Mouse (Mus musculus): ENCODE results near the gene Nisch.

The Nisch gene

GRCm38 (mm10) chr14:31216846-31217245, at the start of gene Nisch:
Nisch (minus strand) TSS chr14:31216946.
- DNase-seq, result no peak

- no peak for DNase-seq
Measured at GRCm38 (mm10) chr14:31260932-31261331, 44.2 kb upstream of the Nisch start.

- DNase-seq, result no peak
Measured at GRCm38 (mm10) chr14:31260374-31260773, 43.6 kb upstream of the Nisch start.

- peak; percentile 84 for DNase-seq
Measured at GRCm38 (mm10) chr14:31258476-31259050, 41.8 kb upstream of the Nisch start.

- DNase-seq, result no peak
Measured at GRCm38 (mm10) chr14:31252091-31252490, 35.3 kb upstream of the Nisch start.

- DNase-seq, result no peak
Measured at GRCm38 (mm10) chr14:31251626-31252025, 34.9 kb upstream of the Nisch start.

- peak; percentile 89 for DNase-seq
Measured at GRCm38 (mm10) chr14:31251084-31251604, 34.4 kb upstream of the Nisch start, which contains the start of the genes Phf7 and Bap1. Phf7 (minus strand) TSS chr14:31251317. Bap1 (plus strand) TSS chr14:31251450.

GRCm38 (mm10) chr14:31250222-31251083, 33.7 kb upstream of the Nisch start:
- DNase-seq, result no peak

GRCm38 (mm10) chr14:31248396-31248795, 31.6 kb upstream of the Nisch start:
- DNase-seq, result no peak

GRCm38 (mm10) chr14:31245946-31246345, 29.2 kb upstream of the Nisch start:
- DNase-seq, result no peak

- DNase-seq, result no peak
Measured at GRCm38 (mm10) chr14:31244777-31245176, 28.0 kb upstream of the Nisch start.

GRCm38 (mm10) chr14:31240528-31240927, 23.8 kb upstream of the Nisch start:
- no peak for DNase-seq

GRCm38 (mm10) chr14:31237101-31237882, 20.5 kb upstream of the Nisch start:
- DNase-seq, result no peak

GRCm38 (mm10) chr14:31233996-31234591, 17.3 kb upstream of the Nisch start:
- DNase-seq, result peak; percentile 45

GRCm38 (mm10) chr14:31233070-31233995, 16.6 kb upstream of the Nisch start:
- DNase-seq, result peak; percentile 63

- no peak for DNase-seq
Measured at GRCm38 (mm10) chr14:31232404-31233069, 15.8 kb upstream of the Nisch start.

GRCm38 (mm10) chr14:31230442-31230841, 13.7 kb upstream of the Nisch start:
- DNase-seq, result no peak

GRCm38 (mm10) chr14:31228234-31228633, 11.5 kb upstream of the Nisch start:
- peak; percentile 51 for DNase-seq

- DNase-seq, result no peak
Measured at GRCm38 (mm10) chr14:31226978-31227377, 10.2 kb upstream of the Nisch start.

- peak; percentile 76 for DNase-seq
Measured at GRCm38 (mm10) chr14:31217666-31218065, 920 bp upstream of the Nisch start, which contains the start of gene Sema3g. Sema3g (plus strand) TSS chr14:31217860.
